ENCODE assay signal across 14 mouse cellular contexts in the genomic region with DNA sequence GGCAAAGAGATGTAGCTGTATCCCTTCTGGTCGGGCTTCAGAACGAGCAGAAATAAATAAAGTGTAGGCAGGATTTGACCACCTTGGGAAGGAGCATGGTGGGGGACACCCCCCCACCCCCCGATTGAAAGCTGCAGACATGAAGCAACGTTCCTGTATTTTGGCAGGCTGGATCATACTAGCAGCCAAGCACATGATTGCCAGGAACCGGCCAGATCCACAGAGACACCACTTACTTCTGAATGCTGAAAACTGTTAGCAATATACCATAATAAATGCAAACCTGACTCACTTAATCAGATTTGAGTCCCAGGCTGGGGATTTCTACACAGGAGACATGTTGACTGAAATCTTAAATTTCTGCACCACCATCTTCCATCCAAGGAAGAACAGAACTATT. TPM values are rescaled to one million over a fixed set of nuclear protein-coding genes. Genes with fewer than 3 reads are reported as not detected.
DNase-seq lines count a peak whose midpoint lies in the region; ATAC-seq lines count a peak whose summit lies in the region.
"Had no signal": no experiment of that assay in that cellular context is flagged by ENCODE, and none has a peak within 500 bp of the region (broad histone marks: within the 10 kb centered on the region; RNA-seq: fewer than 3 reads in every experiment).

No protein-coding gene starts in this region.

- ATAC-seq in activated CD4-positive, CD25-positive, alpha-beta regulatory T cell, adult 4 months = no peak
- ATAC-seq: forebrain, embryonic 16.5 days; intestine, postnatal 0 days had no signal

- DNase-seq in adrenal gland, postnatal 10 days = peak; percentile 27
- DNase-seq in adrenal gland, postnatal 14 days = no peak
- peak; percentile 39 to 40 for DNase-seq in heart, adult 18-20 months
- DNase-seq in heart, postnatal 4 days = no peak
- DNase-seq in lung, postnatal 36 days = peak; percentile 6
- DNase-seq in lung, postnatal 14 days = no peak
- DNase-seq: adrenal gland, adult 2 months; cerebellum, adult 2 months; thymus, adult 18-20 months; thymus, postnatal 36 days had no signal

RNA-seq across cellular contexts. Expression of gene Cdkn3, which starts 26.1 kb away (rescaled TPM):
- 10 to 100 TPM in 1 of 2 experiments, 1 to 10 TPM in 1; 8.9 to 11.1 TPM for total RNA-seq in adrenal gland, postnatal 10 days (2021)
- 7.6 and 8.2 TPM in 2 replicates for total RNA-seq in adrenal gland, postnatal 14 days (2021)
- total RNA-seq in heart, adult 18-20 months (2021) = under 1 TPM; 0.74 to 0.82 TPM
- total RNA-seq in heart, postnatal 4 days (2021) = 10 to 100 TPM; 25.0 to 30.7 TPM
- 10 to 100 TPM; 24.3 to 29.3 TPM for polyA plus RNA-seq in activated CD4-positive, CD25-positive, alpha-beta regulatory T cell, adult 4 months (2017; shearing (Covaris generic))
- total RNA-seq: liver, adult 2 months had no signal
- polyA plus RNA-seq: adrenal gland, adult 2 months had no signal

RNA-seq across cellular contexts. Expression of gene Cnih1, which starts 53.9 kb away (rescaled TPM):
- total RNA-seq in adrenal gland, postnatal 10 days (2021) = 10 to 100 TPM; 84.8 to 86.0 TPM
- total RNA-seq in adrenal gland, postnatal 14 days (2021) = 88.3 and 95.3 TPM in 2 replicates
- total RNA-seq in heart, adult 18-20 months (2021) = 10 to 100 TPM; 53.9 to 58.2 TPM
- 10 to 100 TPM; 78.8 to 81.1 TPM for total RNA-seq in heart, postnatal 4 days (2021)
- 10 to 100 TPM; 77.8 to 80.2 TPM for polyA plus RNA-seq in activated CD4-positive, CD25-positive, alpha-beta regulatory T cell, adult 4 months (2017; shearing (Covaris generic))

Comparison
In these comparisons a context has a peak if more than half of its experiments do, and no peak if none do; other contexts are left out.
1. DNase-seq: peak in adrenal gland, postnatal 10 days (single experiment), heart, adult 18-20 months (2 of 2) and lung, postnatal 36 days (single experiment); none in adrenal gland, postnatal 14 days (single experiment), heart, postnatal 4 days (single experiment) and lung, postnatal 14 days (single experiment).